Mouse (Mus musculus) spleen, adult 2 months (tissue): ENCODE measurements around the gene Cd164.

Experiments
- CTCF ChIP-seq: fragments of 200-500 bp; IDR thresholded peaks from 2 replicates; pipeline ENCODE4 v1.5.1; 2011; ENCODE audit warnings: mild to moderate bottlenecking, inconsistent platforms; ENCODE audit not compliant: insufficient read depth, insufficient read length, insufficient replicate concordance; ENCODE audit errors: extremely low read depth
- POLR2A ChIP-seq: fragments of 200-500 bp; IDR thresholded peaks from 2 replicates; pipeline ENCODE4 v1.6.1; 2011; ENCODE audit warnings: low read depth, low read length, inconsistent platforms

DNA sequence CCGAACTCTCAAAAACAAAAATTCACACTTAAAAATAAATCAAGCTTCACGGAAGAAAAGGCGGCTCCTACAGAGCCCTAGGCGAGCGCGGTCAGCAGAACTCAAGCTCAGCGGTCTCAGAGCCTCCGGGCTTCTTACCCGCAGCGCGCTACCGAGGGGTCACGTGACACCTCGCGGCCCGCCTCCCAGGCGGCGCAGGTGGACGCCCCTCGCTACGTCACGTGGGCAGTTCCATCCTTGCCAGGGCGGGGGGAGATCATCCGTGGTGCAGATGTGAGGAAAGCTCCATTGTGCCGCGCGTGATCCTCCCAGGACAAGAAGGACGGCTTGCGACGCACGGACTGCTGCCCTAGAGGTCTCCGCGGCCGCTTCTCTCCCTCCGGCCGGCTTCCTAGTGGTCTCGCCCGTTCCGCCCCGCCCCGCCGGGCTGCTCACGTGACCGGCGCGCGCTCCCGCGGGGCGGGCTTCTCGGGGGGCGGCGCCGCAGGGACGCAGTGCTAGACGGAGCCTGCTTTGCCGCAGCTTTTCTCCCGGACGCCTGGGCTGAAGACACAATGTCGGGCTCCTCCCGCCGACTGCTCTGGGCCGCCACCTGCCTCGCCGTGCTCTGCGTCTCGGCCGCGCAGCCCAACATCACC, at the start of gene Cd164:
- TF ChIP-seq POLR2A, result peak; percentile 98
- no peak for TF ChIP-seq CTCF
